Mouse (Mus musculus) liver, adult 10 weeks (tissue): ENCODE results near the gene Nedd1. TPM values are rescaled to one million over a fixed set of nuclear protein-coding genes. Genes with fewer than 3 reads are reported as not detected.

Source experiments
- polyA plus RNA-seq: library from polyadenylated mRNA; stranded (reverse); fragments of 350-450 nt; fragmentation: Illumina TruSeq; extraction: RNeasy Lipid Tissue Mini Kit (QIAGEN cat#74804); gene quantifications from one replicate; pipeline ENCODE4 v1.2.3, GENCODE M21; 2014; ENCODE audit warnings: low read depth, low replicate concordance

Nedd1 gene
- polyA plus RNA-seq, result 20.6 TPM

DNA sequence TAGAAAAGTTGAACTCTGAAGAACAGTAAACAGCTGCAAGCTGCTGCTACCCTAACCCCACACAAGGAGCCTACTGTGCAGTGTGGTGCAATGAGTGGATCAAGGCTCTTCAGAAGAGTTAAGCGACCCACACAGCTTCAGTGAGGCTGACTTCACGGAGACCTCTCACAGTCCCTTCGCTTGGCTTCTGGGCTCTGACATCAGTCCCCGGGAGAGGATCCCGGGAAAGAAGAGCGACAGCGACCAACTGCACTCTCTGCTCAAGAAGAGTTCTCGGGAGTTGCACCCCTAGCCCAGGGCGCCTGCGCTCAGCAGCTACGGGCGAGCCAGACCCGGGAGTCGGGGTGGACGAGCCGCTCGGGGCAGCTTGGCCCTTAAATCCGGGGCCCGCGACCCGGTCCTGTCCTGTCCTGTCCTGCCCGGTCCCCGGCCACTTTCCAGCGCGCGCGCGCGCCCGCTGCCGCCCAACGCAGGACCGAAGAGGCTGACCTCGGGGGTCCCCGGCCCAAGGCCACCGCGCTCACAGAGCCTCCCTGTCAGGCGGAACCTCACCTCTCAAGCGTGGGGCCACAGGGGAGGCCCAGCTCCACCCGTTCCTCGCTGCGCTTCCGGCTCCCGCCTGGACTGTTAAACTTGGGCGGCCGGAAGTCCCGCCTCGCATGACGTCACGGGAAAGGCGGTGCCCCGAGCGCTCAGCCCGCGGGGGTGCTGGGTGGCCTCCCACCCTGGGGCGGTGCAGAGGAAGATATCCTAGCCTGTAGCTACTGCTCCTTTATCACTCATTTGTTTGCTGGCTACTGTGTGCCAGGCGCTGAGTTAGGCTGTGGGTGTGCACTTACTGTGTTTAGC is at the start of gene Nedd1:
Nedd1 (minus strand) TSS at position 650 of the 849 bp plus-strand sequence.

